Mouse (Mus musculus) heart, adult 2 months (tissue): ENCODE measurements at regions not wholly inside any gene's neighbourhood (a gene's known extent, or its start where the extent isn't known, plus 50 kb on each side); places are given as distances from the start of the nearest gene placed in this dataset.

Source experiments
- CTCF ChIP-seq: fragments of 200-600 bp; IDR thresholded peaks from 2 replicates; pipeline ENCODE4 v1.8.1; 2022; ENCODE audit warnings: antibody characterized with exemption, mild to moderate bottlenecking, moderate library complexity
- EP300 ChIP-seq: fragments of 200-500 bp; IDR thresholded peaks from 2 replicates; pipeline ENCODE4 v1.6.1; 2011; ENCODE audit warnings: low read depth, low read length, control low read depth; ENCODE audit not compliant: insufficient read depth

DNA sequence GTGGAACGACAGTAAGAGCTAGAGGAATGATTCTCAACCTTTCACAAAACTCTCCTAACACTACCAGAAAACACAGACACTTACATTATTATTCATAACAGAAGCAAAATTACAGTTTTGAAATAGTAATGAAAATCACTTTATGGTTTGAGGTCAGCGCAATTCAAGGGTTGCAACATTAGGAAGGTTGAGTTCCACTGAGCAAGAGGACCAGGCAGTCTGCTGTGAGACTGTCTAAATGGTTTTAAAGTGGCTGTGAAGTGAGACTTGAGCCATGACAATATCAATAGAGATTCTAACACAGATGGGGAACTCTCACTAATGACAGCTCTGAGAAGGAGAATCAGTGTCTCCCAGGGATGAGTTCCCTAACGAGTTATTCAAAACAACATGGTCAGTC, 146.2 kb upstream of the Ednrb start:
- TF ChIP-seq CTCF, result no peak
- no peak for TF ChIP-seq EP300
